Mouse (Mus musculus) forebrain, embryonic 16.5 days (tissue): ENCODE data around the gene Inip. TPM values are rescaled to one million over a fixed set of nuclear protein-coding genes. Genes with fewer than 3 reads are reported as not detected.

ENCODE experiments used
- polyA plus RNA-seq: library from polyadenylated mRNA; unstranded; fragments of >200 nt; fragmentation: Nextera tagmentation; extraction: Ambion mirVana; gene quantifications from 2 replicates; pipeline ENCODE4 v1.2.1, GENCODE M21; 2015

Inip gene
- polyA plus RNA-seq, 1 experiment from 2014 or later, result 73.6 TPM

Other genes with a start within 250 kb of the Inip start
- gene Hsdl2, start 220.0 kb downstream of the Inip start, polyA plus RNA-seq, result 19.5 and 23.1 TPM in 2 replicates
- gene E130308A19Rik, start 175.4 kb downstream of the Inip start, polyA plus RNA-seq, result 24.6 and 29.8 TPM in 2 replicates
- 8.5 and 8.9 TPM in 2 replicates for gene Snx30, start 4.3 kb upstream of the Inip start, polyA plus RNA-seq
- gene Slc46a2, start 113.5 kb upstream of the Inip start, polyA plus RNA-seq, result 0.16 TPM in 1 of 2 replicates, not detected in the other
- not detected in 2 replicates for gene Mup4, start 159.1 kb upstream of the Inip start, polyA plus RNA-seq
- not detected in 2 replicates for gene Mup6, start 162.7 kb upstream of the Inip start, polyA plus RNA-seq